Mouse (Mus musculus) stomach, embryonic 15.5 days (tissue): ENCODE data around the gene Maf. TPM values are rescaled to one million over a fixed set of nuclear protein-coding genes. Genes with fewer than 3 reads are reported as not detected.

Experiments used
- ATAC-seq: fragments of 200-750 bp; cut with Nextera tagmentation; 2 replicates; pipeline ENCODE4 v1.8.0; 2017; ENCODE audit warnings: low read depth, moderate number of reproducible peaks, moderate TSS enrichment; ENCODE audit not compliant: insufficient read depth, low FRiP score
- H3K27ac ChIP-seq: fragments of 300-500 bp; sonication (generic); 2 replicates; pipeline ENCODE4 v1.5.1; 2015; ENCODE audit warnings: mild to moderate bottlenecking, inconsistent platforms
- H3K27me3 ChIP-seq: fragments of 300-500 bp; sonication (generic); replicated peaks from 2 replicates; pipeline ENCODE4 v1.6.1; 2015; ENCODE audit warnings: inconsistent platforms
- H3K36me3 ChIP-seq: fragments of 300-500 bp; sonication (generic); 2 replicates; pipeline ENCODE4 v1.6.1; 2015; ENCODE audit warnings: inconsistent platforms
- H3K4me1 ChIP-seq: fragments of 300-500 bp; sonication (generic); 2 replicates; pipeline ENCODE4 v1.6.1; 2015; ENCODE audit warnings: inconsistent platforms
- H3K4me2 ChIP-seq: fragments of 300-500 bp; sonication (generic); 2 replicates; pipeline ENCODE4 v1.6.1; 2015; ENCODE audit warnings: mild to moderate bottlenecking, inconsistent platforms
- H3K4me3 ChIP-seq: fragments of 300-500 bp; sonication (generic); replicated peaks from 2 replicates; pipeline ENCODE4 v1.5.1; 2015; ENCODE audit warnings: inconsistent platforms
- H3K9ac ChIP-seq: fragments of 300-500 bp; sonication (generic); 2 replicates; pipeline ENCODE4 v1.6.1; 2015; ENCODE audit warnings: inconsistent platforms
- H3K9me3 ChIP-seq: fragments of 300-500 bp; sonication (generic); 2 replicates; pipeline ENCODE4 v1.6.1; 2016; ENCODE audit warnings: inconsistent platforms
- WGBS: fragments of 180-500 bp; shearing (Covaris S2); methylation state at CpG from one replicate; pipeline ENCODE4 v1.1.7; 2015; 5-methylcytosine and 5-hydroxymethylcytosine counted together
- polyA plus RNA-seq: library from polyadenylated mRNA; unstranded; fragments of >200 nt; fragmentation: Nextera tagmentation; extraction: Ambion mirVana; gene quantifications from 2 replicates; pipeline ENCODE4 v1.2.1, GENCODE M21; 2015

The Maf gene
- polyA plus RNA-seq, 1 experiment from 2014 or later, result 9.3 TPM

DNA sequence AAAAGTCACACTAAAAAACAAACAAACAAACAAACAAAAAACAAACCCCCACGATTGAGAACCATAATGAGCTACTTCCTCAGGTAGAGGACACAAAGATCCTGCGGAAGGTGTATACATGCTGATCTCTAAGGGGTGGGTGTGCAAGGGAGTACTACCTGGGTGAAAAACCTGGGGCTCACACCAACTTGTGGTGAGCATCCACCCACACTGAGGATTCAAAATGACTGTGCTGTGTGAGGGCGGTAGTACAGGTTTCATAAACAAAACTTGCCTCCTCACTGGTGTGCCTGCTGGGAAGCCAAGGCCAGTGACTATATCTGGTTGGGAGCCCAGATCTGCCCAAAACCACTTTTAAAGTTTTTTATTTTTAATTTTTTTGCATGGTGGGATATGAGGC is 19.2 kb upstream of the Maf start:
- no peak overlapping the region for H3K9ac ChIP-seq
- H3K9me3 ChIP-seq, result no peaks in the 10 kb centered on the region
- H3K27me3 ChIP-seq, result no peaks in the 10 kb centered on the region
- no peak overlapping the region for H3K27ac ChIP-seq
- WGBS, result 82% methylated on average over 3 of the region's 3 CpGs
- no peak for ATAC-seq
- H3K4me3 ChIP-seq, result no peak overlapping the region
- H3K4me1 ChIP-seq, result no peaks in the 10 kb centered on the region
- H3K4me2 ChIP-seq, result no peak overlapping the region
- H3K36me3 ChIP-seq, result no peaks in the 10 kb centered on the region

DNA sequence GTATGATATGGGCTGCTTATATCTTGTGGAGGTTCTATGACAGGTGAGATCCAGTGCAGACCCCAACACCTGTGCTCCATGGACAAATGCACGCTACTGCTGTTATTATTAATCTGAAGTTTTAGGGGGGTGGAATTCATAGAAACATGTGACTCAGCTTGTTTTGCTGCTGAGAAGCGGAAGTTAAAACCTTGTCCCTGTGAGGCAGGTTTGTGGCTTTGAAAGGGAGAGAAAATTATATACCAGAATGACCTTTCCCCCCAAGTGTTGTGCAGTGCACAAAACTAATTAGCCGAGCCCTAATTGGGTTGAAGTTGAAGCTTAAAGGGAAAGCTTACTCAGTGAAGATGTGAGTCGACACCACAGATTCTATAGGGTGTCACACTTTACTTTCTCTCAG is 18.6 kb upstream of the Maf start:
- Histone ChIP-seq H3K36me3 (no peaks in the 10 kb centered on the region), H3K4me3 (no peak overlapping the region), H3K4me1 (no peaks in the 10 kb centered on the region), H3K4me2 (no peak overlapping the region), H3K9me3 (no peaks in the 10 kb centered on the region), H3K9ac (no peak overlapping the region), H3K27me3 (no peaks in the 10 kb centered on the region), H3K27ac (no peak overlapping the region)
- ATAC-seq, result no peak
- WGBS, result 76% methylated on average over 4 of the region's 4 CpGs

DNA sequence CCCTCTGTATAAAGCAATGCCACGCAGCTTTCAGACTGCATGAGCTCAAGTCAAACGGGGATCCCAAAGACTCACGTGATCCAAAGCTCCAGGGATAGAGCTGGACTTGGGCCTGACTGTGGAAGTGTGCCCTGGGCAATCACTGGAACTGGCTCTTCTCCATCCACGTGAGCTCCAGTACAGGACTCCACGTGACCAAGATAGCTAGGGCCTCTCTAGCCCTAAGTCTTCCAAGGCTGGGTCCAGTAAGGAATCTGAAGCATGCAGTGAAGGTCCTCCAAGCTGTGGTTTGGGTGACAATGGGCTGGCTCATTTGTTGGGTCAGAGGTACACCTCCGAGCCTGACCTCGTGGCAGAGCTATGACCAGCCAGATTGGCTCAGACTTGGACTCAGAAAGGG is 11.5 kb upstream of the Maf start:
- H3K9me3 ChIP-seq, result no peaks in the 10 kb centered on the region
- H3K27ac ChIP-seq, result no peak overlapping the region
- no peak overlapping the region for H3K4me3 ChIP-seq
- no peak overlapping the region for H3K4me2 ChIP-seq
- no peak for ATAC-seq
- 79% methylated on average over 7 of the region's 7 CpGs for WGBS
- no peak overlapping the region for H3K9ac ChIP-seq
- no peaks in the 10 kb centered on the region for H3K4me1 ChIP-seq
- H3K27me3 ChIP-seq, result 0 out of 2 replicates have a peak, but pooled peaks cover 4% of the 10 kb centered on the region
- no peaks in the 10 kb centered on the region for H3K36me3 ChIP-seq

DNA sequence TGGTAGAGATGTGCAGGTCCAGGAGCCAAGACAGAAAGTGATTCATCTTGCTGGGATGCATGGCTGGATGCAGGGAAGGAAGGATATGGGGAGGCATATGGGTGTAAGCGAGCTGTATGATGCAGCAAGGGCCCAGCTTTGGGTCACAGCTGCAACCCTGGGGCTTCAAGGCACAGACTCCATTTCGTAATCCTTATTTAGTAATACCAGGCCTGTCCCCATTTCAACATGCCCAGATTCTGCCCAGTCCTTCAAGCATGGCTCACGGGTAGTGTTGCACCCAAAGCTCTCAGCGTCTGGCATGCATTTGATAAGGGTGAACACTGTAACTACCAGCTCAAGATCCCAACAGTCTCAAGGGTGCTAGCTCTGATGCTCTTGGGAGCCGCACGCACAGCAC is 11.0 kb upstream of the Maf start:
- Histone ChIP-seq H3K4me3 (no peak overlapping the region), H3K27me3 (0 out of 2 replicates have a peak, but pooled peaks cover 4% of the 10 kb centered on the region), H3K27ac (no peak overlapping the region), H3K9ac (no peak overlapping the region), H3K9me3 (no peaks in the 10 kb centered on the region), H3K36me3 (no peaks in the 10 kb centered on the region), H3K4me1 (no peaks in the 10 kb centered on the region), H3K4me2 (no peak overlapping the region)
- no peak for ATAC-seq
- WGBS, result 93% methylated on average over 6 of the region's 6 CpGs

DNA sequence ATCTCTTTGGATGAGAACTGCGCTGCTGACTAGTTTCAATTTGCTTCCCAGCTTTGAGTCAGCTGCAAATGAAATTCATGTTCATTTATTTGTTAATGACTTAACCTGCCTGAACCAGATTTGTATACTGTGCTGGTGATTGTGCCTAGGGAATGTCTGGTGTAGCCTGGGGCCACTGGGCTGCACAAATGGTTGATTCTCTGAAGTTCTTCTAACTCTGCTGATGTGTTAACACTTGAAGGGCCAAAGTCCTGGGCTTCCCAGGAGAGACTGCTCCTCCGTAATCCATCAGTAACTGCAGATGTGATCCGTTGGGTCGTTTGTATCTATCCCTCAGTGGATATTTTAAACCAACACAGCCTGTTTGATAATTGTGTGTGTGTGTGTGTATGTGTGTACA is 7.7 kb upstream of the Maf start:
- no peak for ATAC-seq
- H3K4me1 ChIP-seq, result no peaks in the 10 kb centered on the region
- H3K27me3 ChIP-seq, result 0 out of 2 replicates have a peak, but pooled peaks cover 2% of the 10 kb centered on the region
- no peak overlapping the region for H3K4me2 ChIP-seq
- no peaks in the 10 kb centered on the region for H3K36me3 ChIP-seq
- no peak overlapping the region for H3K9ac ChIP-seq
- H3K27ac ChIP-seq, result no peak overlapping the region
- 75% methylated on average over 4 of the region's 4 CpGs for WGBS
- H3K9me3 ChIP-seq, result no peaks in the 10 kb centered on the region
- no peak overlapping the region for H3K4me3 ChIP-seq

DNA sequence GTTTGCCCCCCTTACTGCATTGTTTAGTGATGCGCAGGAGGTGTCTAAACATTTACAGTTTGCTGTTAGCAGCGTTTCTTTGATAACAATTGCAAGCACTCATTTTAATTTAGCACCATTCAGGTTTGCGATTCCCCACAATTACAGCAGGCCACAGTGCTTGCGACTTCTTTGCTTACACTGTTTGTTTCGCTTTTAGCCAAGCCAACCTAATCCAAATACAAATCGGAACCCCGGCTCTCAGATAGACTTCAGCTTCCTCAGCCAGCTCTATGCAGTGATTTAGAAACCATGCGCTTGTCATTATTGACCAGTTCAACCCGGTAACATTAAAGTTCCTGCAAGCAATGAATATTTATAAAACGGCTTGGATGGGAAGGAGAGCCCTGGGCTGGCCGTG is 3.5 kb upstream of the Maf start:
- peaks cover 12% of the 10 kb centered on the region for H3K4me1 ChIP-seq
- no peak overlapping the region for H3K4me3 ChIP-seq
- no peak for ATAC-seq
- H3K9ac ChIP-seq, result no peak overlapping the region
- H3K4me2 ChIP-seq, result no peak overlapping the region
- H3K27ac ChIP-seq, result no peak overlapping the region
- H3K36me3 ChIP-seq, result no peaks in the 10 kb centered on the region
- 42% methylated on average over 11 of the region's 11 CpGs for WGBS
- no peaks in the 10 kb centered on the region for H3K9me3 ChIP-seq
- H3K27me3 ChIP-seq, result 0 out of 2 replicates have a peak, but pooled peaks cover 5% of the 10 kb centered on the region

DNA sequence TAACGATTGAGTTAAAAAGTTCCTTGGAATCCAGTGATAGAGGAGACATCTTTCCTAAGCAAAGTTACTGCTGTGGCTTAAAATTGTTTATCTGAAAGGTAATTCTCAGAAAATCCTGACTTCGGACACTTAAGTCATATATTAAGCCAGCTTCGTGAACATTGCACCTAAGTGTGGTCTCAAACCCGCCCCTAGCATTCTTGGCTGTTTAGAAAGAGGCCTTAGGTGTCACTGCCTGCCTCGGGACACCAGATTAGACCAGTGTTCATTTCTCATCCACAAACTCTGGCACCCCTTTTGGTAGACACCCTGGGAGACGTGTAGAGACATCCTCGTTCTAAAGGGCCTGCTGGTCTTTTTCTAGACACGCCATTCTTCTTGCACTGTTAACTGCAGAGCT is 2.3 kb upstream of the Maf start:
- Histone ChIP-seq H3K4me1 (peaks cover 17% of the 10 kb centered on the region), H3K4me3 (no peak overlapping the region), H3K9me3 (no peaks in the 10 kb centered on the region), H3K27ac (no peak overlapping the region), H3K36me3 (no peaks in the 10 kb centered on the region), H3K9ac (no peak overlapping the region), H3K4me2 (no peak overlapping the region), H3K27me3 (0 out of 2 replicates have a peak, but pooled peaks cover 5% of the 10 kb centered on the region)
- no peak for ATAC-seq
- WGBS, result 59% methylated on average over 8 of the region's 8 CpGs

DNA sequence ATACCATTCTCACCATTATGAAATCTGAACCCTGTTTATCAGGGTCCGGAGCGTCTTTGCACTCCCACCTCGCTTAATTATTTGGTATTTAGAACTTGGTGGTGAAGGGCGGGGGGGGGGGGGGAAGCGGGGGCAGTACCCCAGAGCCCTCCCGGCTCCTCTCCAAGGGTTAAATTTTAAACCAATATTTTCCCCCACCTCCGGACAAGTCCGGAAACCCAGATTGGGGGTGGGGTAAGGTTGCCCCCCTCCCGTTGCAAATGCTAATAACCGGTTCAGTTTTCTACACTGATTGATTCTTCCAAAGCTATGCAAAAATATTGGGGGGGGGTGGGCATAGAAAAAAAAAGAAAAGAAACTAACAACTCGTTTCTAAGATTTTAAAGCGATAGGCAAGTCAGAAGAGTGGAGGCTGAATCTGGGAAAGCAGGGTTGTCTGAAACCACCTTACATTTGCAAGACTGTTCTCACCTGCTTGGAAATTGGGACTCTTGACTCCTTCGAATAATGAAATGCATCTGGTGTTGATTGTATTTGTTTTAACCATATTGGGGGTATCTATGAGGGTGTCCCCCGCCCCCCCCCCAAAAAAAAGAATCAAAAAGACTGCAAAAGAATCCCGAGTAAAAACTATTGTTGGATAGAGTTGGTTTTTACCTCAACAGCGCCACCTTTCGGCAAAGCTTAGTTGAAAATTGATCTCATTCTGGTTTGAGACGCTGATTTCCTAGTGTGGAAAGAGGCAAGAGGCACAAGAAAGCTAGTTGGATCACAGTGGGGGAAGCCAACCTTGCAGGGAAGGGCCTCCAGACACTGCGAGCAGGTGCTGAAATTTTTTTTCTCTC is 1.6 kb upstream of the Maf start:
- no peak overlapping the region for H3K9ac ChIP-seq
- H3K27me3 ChIP-seq, result 0 out of 2 replicates have a peak, but pooled peaks cover 5% of the 10 kb centered on the region
- peak overlapping the region; percentile 92 for H3K4me2 ChIP-seq
- H3K9me3 ChIP-seq, result no peaks in the 10 kb centered on the region
- WGBS, result under 1% methylated on average over 19 of the region's 19 CpGs
- H3K27ac ChIP-seq, result no peak overlapping the region
- peaks cover 17% of the 10 kb centered on the region for H3K4me1 ChIP-seq
- ATAC-seq, result no peak
- H3K4me3 ChIP-seq, result peak overlapping the region; percentile 63
- no peaks in the 10 kb centered on the region for H3K36me3 ChIP-seq

DNA sequence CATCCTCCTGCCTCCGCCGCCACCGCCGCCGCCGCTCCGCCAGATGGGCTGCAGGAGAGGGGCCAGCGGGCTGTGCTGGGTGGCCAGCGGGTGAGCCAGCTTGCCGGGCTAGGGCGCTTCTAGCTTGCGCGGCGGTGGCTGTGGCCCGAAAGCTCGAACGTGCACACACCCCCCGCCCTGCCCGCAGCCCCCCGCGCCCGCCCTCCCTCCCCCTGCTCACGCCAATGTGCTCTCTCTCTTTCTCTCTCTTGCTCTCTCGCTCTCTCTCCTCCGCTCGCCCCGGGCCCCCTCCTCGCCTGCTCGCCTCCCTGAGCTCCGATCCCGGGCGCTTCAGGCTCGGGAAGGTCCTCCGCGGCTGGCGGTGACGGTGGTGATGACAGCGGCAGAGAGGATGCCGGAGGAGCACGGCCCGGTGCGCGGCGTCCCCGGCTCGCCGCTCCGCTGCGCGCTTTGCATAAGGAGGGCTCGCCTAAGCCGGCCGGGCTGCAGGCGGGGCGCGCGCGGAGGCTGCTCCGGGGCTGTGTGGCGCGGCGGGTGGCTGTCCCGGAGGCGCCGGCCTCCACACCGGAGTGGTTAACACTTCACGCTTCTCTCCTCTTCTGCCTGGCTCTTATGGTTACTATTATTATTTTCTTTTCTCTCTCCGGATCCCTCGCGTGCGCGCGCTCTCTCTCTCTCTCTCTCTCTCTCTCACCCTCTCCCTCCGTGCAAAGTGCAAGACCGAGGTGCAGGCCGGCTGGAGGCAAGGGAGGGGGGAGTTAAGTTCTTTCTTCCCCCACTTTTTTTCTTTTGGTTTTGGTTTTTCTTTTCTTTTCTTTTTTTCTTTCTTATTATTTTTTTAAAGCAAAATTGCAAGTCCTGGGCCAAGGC is 498 bp downstream of the Maf start:
- Histone ChIP-seq H3K4me2 (peak overlapping the region; percentile 92), H3K9me3 (no peaks in the 10 kb centered on the region), H3K27ac (peak overlapping the region; percentile 91), H3K9ac (peak overlapping the region; percentile 63), H3K4me3 (peak overlapping the region; percentile 63), H3K4me1 (peaks cover 17% of the 10 kb centered on the region), H3K36me3 (no peaks in the 10 kb centered on the region), H3K27me3 (0 out of 2 replicates have a peak, but pooled peaks cover 5% of the 10 kb centered on the region)
- ATAC-seq, result peak; percentile 81
- 0% methylated on average over 50 of the region's 76 CpGs for WGBS

DNA sequence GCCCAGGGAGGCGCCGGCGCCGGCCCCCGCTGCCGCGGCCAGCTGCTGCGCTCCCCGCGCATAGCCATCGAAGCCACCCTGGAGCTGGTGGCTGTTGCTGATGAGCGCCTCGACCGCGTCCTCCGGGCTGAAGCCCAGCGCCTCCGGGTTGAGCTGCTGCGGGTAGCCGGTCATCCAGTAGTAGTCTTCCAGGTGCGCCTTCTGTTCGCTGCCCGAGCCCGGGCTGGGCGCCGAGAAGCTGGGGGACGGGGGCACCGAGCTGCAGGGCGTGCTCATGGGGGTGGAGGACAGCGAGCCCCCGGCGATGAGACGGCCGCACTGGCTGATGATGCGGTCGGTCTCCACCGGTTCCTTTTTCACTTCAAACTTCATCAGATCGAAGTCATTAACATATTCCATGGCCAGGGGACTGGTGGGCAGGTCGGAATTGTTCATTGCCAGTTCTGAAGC is 1.2 kb downstream of the Maf start:
- WGBS, result 0% methylated on average over 36 of the region's 39 CpGs
- Histone ChIP-seq H3K27ac (peak overlapping the region; percentile 91), H3K9me3 (no peaks in the 10 kb centered on the region), H3K27me3 (0 out of 2 replicates have a peak, but pooled peaks cover 5% of the 10 kb centered on the region), H3K9ac (peak overlapping the region; percentile 63), H3K4me2 (peak overlapping the region; percentile 92), H3K36me3 (no peaks in the 10 kb centered on the region), H3K4me1 (peaks cover 17% of the 10 kb centered on the region), H3K4me3 (peak overlapping the region; percentile 63)
- no peak for ATAC-seq

DNA sequence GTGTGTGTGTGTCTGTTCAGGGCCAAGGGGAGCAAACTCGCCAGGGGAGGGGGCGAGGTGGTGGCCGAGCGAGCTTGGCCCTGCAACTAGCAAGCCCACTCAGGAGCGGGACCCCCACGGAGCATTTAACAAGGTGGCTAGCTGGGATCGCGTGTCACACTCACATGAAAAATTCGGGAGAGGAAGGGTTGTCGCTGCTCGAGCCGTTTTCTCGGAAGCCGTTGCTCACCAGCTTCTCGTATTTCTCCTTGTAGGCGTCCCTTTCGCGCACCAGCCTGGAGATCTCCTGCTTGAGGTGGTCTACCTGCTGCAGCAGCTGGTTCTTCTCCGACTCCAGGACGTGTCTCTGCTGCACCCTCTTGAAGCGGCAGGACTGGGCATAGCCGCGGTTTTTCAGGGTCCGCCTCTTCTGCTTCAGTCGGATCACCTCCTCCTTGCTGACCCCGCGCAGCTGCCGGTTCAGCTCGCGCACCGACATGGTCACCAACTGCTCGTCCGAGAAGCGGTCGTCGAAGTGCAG is 1.9 kb downstream of the Maf start:
- Histone ChIP-seq H3K27me3 (0 out of 2 replicates have a peak, but pooled peaks cover 5% of the 10 kb centered on the region), H3K27ac (0 out of 2 replicates have a peak overlapping the region, but pooled peaks have one; percentile 41), H3K4me3 (peak overlapping the region; percentile 63), H3K4me2 (peak overlapping the region; percentile 92), H3K4me1 (peaks cover 17% of the 10 kb centered on the region), H3K9me3 (no peaks in the 10 kb centered on the region), H3K9ac (peak overlapping the region; percentile 63), H3K36me3 (no peaks in the 10 kb centered on the region)
- ATAC-seq, result no peak
- 2% methylated on average over 35 of the region's 36 CpGs for WGBS
